Mouse (Mus musculus): Measurements from ENCODE around the gene Skor1. TPM values are rescaled to one million over a fixed set of nuclear protein-coding genes. Genes with fewer than 3 reads are reported as not detected.

Gene Skor1
- polyA plus RNA-seq, 1 experiment from 2014 or later, result not detected

- Histone ChIP-seq H3K27me3 (ENCODE audit: control insufficient read depth, insufficient read depth, low read depth, low read length) (peaks cover 100% of the 10 kb centered on the region), H3K4me2 (ENCODE audit: low read depth, low read length) (no peak overlapping the region), H3K4me1 (ENCODE audit: control insufficient read depth, low read depth, low read length) (no peaks in the 10 kb centered on the region; the same call in none of the 2 replicates), H3K4me3 (ENCODE audit: low read depth, low read length) (no peak overlapping the region), H3K27ac (ENCODE audit: low read length) (no peak overlapping the region), H3K9me3 (replicated peaks; ENCODE audit: control insufficient read depth, low read length) (no peaks in the 10 kb centered on the region), H3K36me3 (ENCODE audit: control insufficient read depth, insufficient read depth) (no peaks in the 10 kb centered on the region), H3K9ac (ENCODE audit: low read depth, low read length) (no peak overlapping the region)
- 2% methylated on average over 72 of the region's 73 CpGs for WGBS (ENCODE audit: insufficient replicate concordance)
- ATAC-seq (ENCODE audit: low read depth), result no peak
Measured at GRCm38 (mm10) chr9:63145249-63146125, 3.3 kb downstream of the Skor1 start.

DNA sequence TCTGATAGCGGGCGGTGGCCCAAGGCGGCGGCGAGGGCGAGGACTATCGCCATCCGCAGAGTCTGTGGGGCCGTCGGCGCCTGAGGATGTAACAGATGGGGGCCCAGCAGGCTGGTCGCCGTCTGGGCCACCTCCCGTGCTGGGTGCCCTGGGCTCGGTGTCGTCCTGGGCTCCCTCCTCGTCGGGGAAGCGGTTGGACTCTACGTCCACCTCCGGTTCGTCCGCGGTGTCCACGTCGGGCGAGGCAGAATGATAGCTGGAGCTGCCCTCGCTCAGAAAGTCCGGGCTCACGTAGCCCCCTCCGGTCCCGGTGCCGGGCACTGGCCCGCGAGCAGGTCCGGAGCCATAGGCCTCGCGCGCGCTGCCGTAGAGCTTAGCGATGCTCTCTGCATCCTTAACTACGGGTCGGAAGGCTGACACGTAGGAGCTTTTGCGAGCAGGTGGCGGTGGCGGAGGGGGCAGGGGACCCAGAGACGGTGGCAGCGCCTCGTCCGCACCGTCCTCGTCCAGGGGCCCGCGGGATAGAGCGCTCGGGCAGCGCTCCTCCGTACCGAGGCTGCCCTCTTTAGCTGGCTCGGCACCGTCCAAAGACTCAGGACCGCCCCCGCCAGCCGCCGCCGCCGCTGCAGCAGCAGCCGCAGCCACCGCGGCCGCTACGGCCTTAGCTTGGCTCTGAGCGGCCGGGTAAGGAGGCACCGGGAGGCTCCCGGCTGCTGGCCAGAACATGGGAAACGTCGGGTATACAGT lies 4.1 kb downstream of the Skor1 start:
- Histone ChIP-seq H3K9ac (ENCODE audit: low read depth, low read length) (no peak overlapping the region), H3K36me3 (ENCODE audit: control insufficient read depth, insufficient read depth) (no peaks in the 10 kb centered on the region), H3K9me3 (replicated peaks; ENCODE audit: control insufficient read depth, low read length) (no peaks in the 10 kb centered on the region), H3K4me2 (ENCODE audit: low read depth, low read length) (no peak overlapping the region), H3K4me1 (ENCODE audit: control insufficient read depth, low read depth, low read length) (no peaks in the 10 kb centered on the region; the same call in none of the 2 replicates), H3K27me3 (ENCODE audit: control insufficient read depth, insufficient read depth, low read depth, low read length) (peaks cover 100% of the 10 kb centered on the region), H3K27ac (ENCODE audit: low read length) (no peak overlapping the region), H3K4me3 (ENCODE audit: low read depth, low read length) (no peak overlapping the region)
- ATAC-seq (ENCODE audit: low read depth), result no peak
- WGBS (ENCODE audit: insufficient replicate concordance), result 3% methylated on average over 80 of the region's 80 CpGs

DNA sequence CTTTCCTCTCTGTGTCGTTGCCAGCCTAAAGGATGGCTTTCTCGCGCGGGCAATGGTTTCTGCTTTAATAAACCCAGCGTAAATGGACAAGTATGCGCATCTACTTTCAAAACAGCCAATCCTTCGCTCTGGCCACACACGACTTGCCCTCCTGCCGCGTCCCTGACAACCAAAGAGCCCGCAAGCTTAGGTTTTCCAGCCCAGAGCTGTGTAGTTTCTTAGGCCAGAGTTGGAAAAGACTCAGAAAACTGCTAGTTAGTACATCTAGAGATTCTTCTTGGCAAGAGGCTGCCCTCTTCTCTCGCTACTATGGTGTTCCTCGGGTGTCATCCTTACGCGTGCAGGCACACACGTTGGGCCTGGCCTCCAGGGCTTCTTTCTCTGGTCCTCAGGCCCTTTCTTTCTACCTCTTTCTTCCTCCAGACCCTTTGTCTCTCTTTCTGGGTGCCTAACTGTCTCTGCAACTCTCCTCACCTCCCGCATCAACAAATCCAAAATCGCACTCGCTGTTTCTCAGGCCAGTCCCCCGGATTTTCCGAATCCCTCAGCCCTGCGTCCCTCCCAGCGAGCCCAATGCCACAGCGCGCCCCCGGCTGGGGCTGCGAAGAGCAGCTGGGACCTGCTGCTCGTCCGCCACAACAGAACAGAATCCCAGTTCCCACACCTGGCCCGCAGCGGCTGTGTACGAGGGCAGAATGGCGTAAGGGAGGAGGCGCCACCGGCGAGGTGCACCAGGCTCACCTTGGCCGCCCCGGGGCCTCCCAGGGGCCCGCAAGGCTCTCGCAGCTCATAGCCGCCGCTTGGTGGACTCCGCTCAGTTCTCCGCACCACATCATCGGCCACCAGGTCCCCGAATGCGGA lies 4.9 kb downstream of the Skor1 start:
- H3K9me3 ChIP-seq (replicated peaks; ENCODE audit: control insufficient read depth, low read length), result no peaks in the 10 kb centered on the region
- no peaks in the 10 kb centered on the region for H3K36me3 ChIP-seq (ENCODE audit: control insufficient read depth, insufficient read depth)
- H3K27ac ChIP-seq (ENCODE audit: low read length), result no peak overlapping the region
- H3K4me3 ChIP-seq (ENCODE audit: low read depth, low read length), result no peak overlapping the region
- peaks cover 100% of the 10 kb centered on the region for H3K27me3 ChIP-seq (ENCODE audit: control insufficient read depth, insufficient read depth, low read depth, low read length)
- no peaks in the 10 kb centered on the region for H3K4me1 ChIP-seq (ENCODE audit: control insufficient read depth, low read depth, low read length)
- ATAC-seq (ENCODE audit: low read depth), result no peak
- 2% methylated on average over 46 of the region's 47 CpGs for WGBS (ENCODE audit: insufficient replicate concordance)
- H3K4me2 ChIP-seq (ENCODE audit: low read depth, low read length), result no peak overlapping the region
- no peak overlapping the region for H3K9ac ChIP-seq (ENCODE audit: low read depth, low read length)

- Histone ChIP-seq H3K9ac (ENCODE audit: low read depth, low read length) (no peak overlapping the region), H3K9me3 (replicated peaks; ENCODE audit: control insufficient read depth, low read length) (no peaks in the 10 kb centered on the region), H3K27me3 (ENCODE audit: control insufficient read depth, insufficient read depth, low read depth, low read length) (peaks cover 100% of the 10 kb centered on the region), H3K4me3 (ENCODE audit: low read depth, low read length) (no peak overlapping the region), H3K36me3 (ENCODE audit: control insufficient read depth, insufficient read depth) (no peaks in the 10 kb centered on the region), H3K27ac (ENCODE audit: low read length) (no peak overlapping the region), H3K4me2 (ENCODE audit: low read depth, low read length) (no peak overlapping the region), H3K4me1 (ENCODE audit: control insufficient read depth, low read depth, low read length) (no peaks in the 10 kb centered on the region)
- 2% methylated on average over 25 of the region's 25 CpGs for WGBS (ENCODE audit: insufficient replicate concordance)
- ATAC-seq (ENCODE audit: low read depth), result no peak
Measured at GRCm38 (mm10) chr9:63143227-63143626, 5.5 kb downstream of the Skor1 start.

GRCm38 (mm10) chr9:63142335-63143036 lies 6.3 kb downstream of the Skor1 start:
- H3K9ac ChIP-seq (ENCODE audit: low read depth, low read length), result no peak overlapping the region
- peaks cover 100% of the 10 kb centered on the region for H3K27me3 ChIP-seq (ENCODE audit: control insufficient read depth, insufficient read depth, low read depth, low read length)
- no peak for ATAC-seq (ENCODE audit: low read depth)
- H3K4me1 ChIP-seq (ENCODE audit: control insufficient read depth, low read depth, low read length), result no peaks in the 10 kb centered on the region
- no peaks in the 10 kb centered on the region for H3K9me3 ChIP-seq (replicated peaks; ENCODE audit: control insufficient read depth, low read length)
- 2% methylated on average over 42 of the region's 42 CpGs for WGBS (ENCODE audit: insufficient replicate concordance)
- no peak overlapping the region for H3K27ac ChIP-seq (ENCODE audit: low read length)
- H3K36me3 ChIP-seq (ENCODE audit: control insufficient read depth, insufficient read depth), result no peaks in the 10 kb centered on the region
- H3K4me2 ChIP-seq (ENCODE audit: low read depth, low read length), result no peak overlapping the region
- H3K4me3 ChIP-seq (ENCODE audit: low read depth, low read length), result no peak overlapping the region

DNA sequence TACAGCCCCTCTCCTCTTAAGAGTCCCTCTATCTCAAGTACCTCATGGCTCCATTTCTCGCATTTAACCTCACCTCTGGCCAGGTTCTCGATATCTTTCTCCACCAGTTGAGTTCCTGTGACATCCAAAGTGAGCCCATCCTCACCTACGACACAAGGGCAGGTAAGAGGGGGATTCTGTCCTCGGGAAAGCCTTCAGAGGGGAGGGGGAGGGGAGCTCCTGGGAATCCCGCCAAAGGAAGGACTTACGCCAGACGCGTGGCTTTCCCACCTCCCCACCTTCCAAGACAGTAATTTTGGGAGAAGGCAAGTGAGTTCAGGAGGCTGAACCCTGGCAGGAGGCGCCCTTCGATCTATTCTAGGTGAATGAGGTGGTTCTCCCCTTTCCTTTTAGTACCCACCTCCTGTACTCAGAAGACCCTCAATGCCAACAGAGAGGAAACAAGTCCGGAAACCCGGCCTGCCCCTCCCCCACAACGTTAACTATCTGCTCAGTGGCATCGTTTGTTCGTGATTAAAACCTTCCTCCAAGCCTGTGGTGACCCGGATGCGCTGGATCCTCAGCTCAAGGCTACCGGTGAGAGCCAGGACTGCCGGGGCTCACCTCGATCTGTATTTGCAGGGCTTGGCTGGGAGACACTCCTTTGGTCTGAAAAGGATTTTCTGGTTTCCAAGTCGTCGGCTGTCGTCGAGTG lies 7.0 kb downstream of the Skor1 start:
- Histone ChIP-seq H3K4me1 (ENCODE audit: control insufficient read depth, low read depth, low read length) (no peaks in the 10 kb centered on the region), H3K27ac (ENCODE audit: low read length) (no peak overlapping the region), H3K36me3 (ENCODE audit: control insufficient read depth, insufficient read depth) (no peaks in the 10 kb centered on the region), H3K4me2 (ENCODE audit: low read depth, low read length) (no peak overlapping the region), H3K9me3 (replicated peaks; ENCODE audit: control insufficient read depth, low read length) (no peaks in the 10 kb centered on the region), H3K4me3 (ENCODE audit: low read depth, low read length) (no peak overlapping the region), H3K27me3 (ENCODE audit: control insufficient read depth, insufficient read depth, low read depth, low read length) (peaks cover 100% of the 10 kb centered on the region), H3K9ac (ENCODE audit: low read depth, low read length) (no peak overlapping the region)
- 2% methylated on average over 24 of the region's 24 CpGs for WGBS (ENCODE audit: insufficient replicate concordance)
- ATAC-seq (ENCODE audit: low read depth), result no peak

GRCm38 (mm10) chr9:63140211-63140610 lies 8.6 kb downstream of the Skor1 start:
- Histone ChIP-seq H3K27me3 (ENCODE audit: control insufficient read depth, insufficient read depth, low read depth, low read length) (peaks cover 100% of the 10 kb centered on the region), H3K4me3 (ENCODE audit: low read depth, low read length) (no peak overlapping the region), H3K36me3 (ENCODE audit: control insufficient read depth, insufficient read depth) (no peaks in the 10 kb centered on the region), H3K4me1 (ENCODE audit: control insufficient read depth, low read depth, low read length) (peaks cover 3% of the 10 kb centered on the region), H3K27ac (ENCODE audit: low read length) (no peak overlapping the region), H3K4me2 (ENCODE audit: low read depth, low read length) (no peak overlapping the region), H3K9ac (ENCODE audit: low read depth, low read length) (no peak overlapping the region), H3K9me3 (replicated peaks; ENCODE audit: control insufficient read depth, low read length) (no peaks in the 10 kb centered on the region)
- no peak for ATAC-seq (ENCODE audit: low read depth)
- WGBS (ENCODE audit: insufficient replicate concordance), result 2% methylated on average over 9 of the region's 9 CpGs

DNA sequence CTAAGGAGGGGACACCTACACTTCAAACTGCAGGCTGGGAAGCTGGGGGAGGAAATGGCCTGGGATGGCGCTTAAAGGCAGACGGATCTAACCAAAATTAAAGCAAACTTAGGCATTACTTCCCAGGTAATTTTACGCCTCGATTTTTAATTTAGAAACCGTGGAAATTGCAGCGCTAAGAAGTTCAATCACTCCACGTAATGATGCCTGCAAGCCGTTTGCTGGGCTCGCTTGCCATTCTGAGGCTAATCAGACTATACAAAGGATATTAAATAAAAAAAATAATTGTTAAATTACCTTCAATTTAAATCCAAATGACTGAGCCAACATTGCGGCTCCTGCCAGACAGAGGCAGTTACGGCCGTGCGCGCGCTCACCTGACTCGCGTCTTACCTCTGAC lies 9.1 kb downstream of the Skor1 start:
- no peak overlapping the region for H3K4me2 ChIP-seq (ENCODE audit: low read depth, low read length)
- H3K27me3 ChIP-seq (ENCODE audit: control insufficient read depth, insufficient read depth, low read depth, low read length), result peaks cover 100% of the 10 kb centered on the region
- H3K4me1 ChIP-seq (ENCODE audit: control insufficient read depth, low read depth, low read length), result peaks cover 3% of the 10 kb centered on the region
- H3K36me3 ChIP-seq (ENCODE audit: control insufficient read depth, insufficient read depth), result no peaks in the 10 kb centered on the region
- WGBS (ENCODE audit: insufficient replicate concordance), result 6% methylated on average over 17 of the region's 17 CpGs
- H3K9ac ChIP-seq (ENCODE audit: low read depth, low read length), result no peak overlapping the region
- no peak overlapping the region for H3K27ac ChIP-seq (ENCODE audit: low read length)
- no peak overlapping the region for H3K4me3 ChIP-seq (ENCODE audit: low read depth, low read length)
- no peak for ATAC-seq (ENCODE audit: low read depth)
- no peaks in the 10 kb centered on the region for H3K9me3 ChIP-seq (replicated peaks; ENCODE audit: control insufficient read depth, low read length)
